Mouse (Mus musculus) heart, embryonic 10.5 days (tissue): ENCODE results near the gene Unc45a. TPM values are rescaled to one million over a fixed set of nuclear protein-coding genes. Genes with fewer than 3 reads are reported as not detected.
"Not testable (repeated sequence)": the region's sequence is repeated elsewhere in the genome, so short reads cannot be mapped to it uniquely, and the experiment has no call there.

Experiments
- DNase-seq: peaks from one replicate; pipeline ENCODE4 v3.0.0-alpha.2; 2017; ENCODE audit warnings: low spot score
- H3K27ac ChIP-seq: fragments of 300-500 bp; sonication (generic); 2 replicates; pipeline ENCODE4 v1.5.1; 2016; ENCODE audit warnings: mild to moderate bottlenecking
- H3K27me3 ChIP-seq: fragments of 300-500 bp; sonication (generic); 2 replicates; pipeline ENCODE4 v1.6.1; 2016; ENCODE audit warnings: mild to moderate bottlenecking; ENCODE audit not compliant: poor library complexity, insufficient read depth, severe bottlenecking
- H3K36me3 ChIP-seq: fragments of 300-500 bp; sonication (generic); 2 replicates; pipeline ENCODE4 v1.6.1; 2016; ENCODE audit warnings: mild to moderate bottlenecking, moderate library complexity
- H3K4me1 ChIP-seq: fragments of 300-500 bp; sonication (generic); 2 replicates; pipeline ENCODE4 v1.6.1; 2016; ENCODE audit warnings: mild to moderate bottlenecking
- H3K4me3 ChIP-seq: fragments of 300-500 bp; sonication (generic); 2 replicates; pipeline ENCODE4 v1.5.1; 2016; ENCODE audit warnings: mild to moderate bottlenecking, moderate library complexity
- H3K9me3 ChIP-seq: fragments of 300-500 bp; sonication (generic); 2 replicates; pipeline ENCODE4 v1.6.1; 2016; ENCODE audit warnings: mild to moderate bottlenecking, moderate library complexity
- WGBS: fragments of 180-500 bp; shearing (Covaris S2); methylation state at CpG from one replicate; pipeline ENCODE4 v1.1.7; 2016; 5-methylcytosine and 5-hydroxymethylcytosine counted together
- polyA plus RNA-seq: library from polyadenylated mRNA; unstranded; fragments of >200 nt; fragmentation: Nextera tagmentation; extraction: Ambion mirVana; gene quantifications from 2 replicates; pipeline ENCODE4 v1.2.1, GENCODE M21; 2016

Gene Unc45a
- polyA plus RNA-seq, 1 experiment from 2014 or later, result 34.2 TPM

- DNase-seq, result no peak
- WGBS, result 87% methylated on average over 3 of the region's 3 CpGs
- H3K4me3 ChIP-seq, result no peak overlapping the region
- H3K27ac ChIP-seq, result no peak overlapping the region
- H3K36me3 ChIP-seq, result peaks cover 61% of the 10 kb centered on the region
- peaks cover 30% of the 10 kb centered on the region for H3K4me1 ChIP-seq
- no peaks in the 10 kb centered on the region; the same call in 1 of the 2 replicates for H3K9me3 ChIP-seq
- 0 out of 2 replicates have a peak, but pooled peaks cover 10% of the 10 kb centered on the region for H3K27me3 ChIP-seq
Observed at GRCm38 (mm10) chr7:80336932-80337331, 3.9 kb downstream of the Unc45a start.

- peaks cover 82% of the 10 kb centered on the region for H3K36me3 ChIP-seq
- WGBS, result 84% methylated on average over 4 of the region's 4 CpGs
Observed at GRCm38 (mm10) chr7:80334848-80335247, 6.0 kb downstream of the Unc45a start.

GRCm38 (mm10) chr7:80331433-80331832 is 9.4 kb downstream of the Unc45a start:
- 90% methylated on average over 19 of the region's 19 CpGs for WGBS
- DNase-seq, result no peak

More at GRCm38 (mm10) chr7:80334848-80335247, 6.0 kb downstream of the Unc45a start:
- no peak for DNase-seq
- no peak overlapping the region for H3K27ac ChIP-seq
- peaks cover 20% of the 10 kb centered on the region for H3K4me1 ChIP-seq
- no peak overlapping the region for H3K4me3 ChIP-seq
- no peaks in the 10 kb centered on the region for H3K27me3 ChIP-seq
- H3K9me3 ChIP-seq, result no peaks in the 10 kb centered on the region; the same call in 1 of the 2 replicates

GRCm38 (mm10) chr7:80330278-80330677 is 10.5 kb downstream of the Unc45a start:
- H3K4me3 ChIP-seq, result no peak overlapping the region
- no peaks in the 10 kb centered on the region for H3K27me3 ChIP-seq
- peaks cover 7% of the 10 kb centered on the region; the same call in 1 of the 2 replicates for H3K4me1 ChIP-seq
- peaks cover 100% of the 10 kb centered on the region for H3K36me3 ChIP-seq
- WGBS, result 90% methylated on average over 8 of the region's 8 CpGs
- no peak overlapping the region for H3K27ac ChIP-seq
- no peaks in the 10 kb centered on the region; the same call in 1 of the 2 replicates for H3K9me3 ChIP-seq
- no peak for DNase-seq

More at GRCm38 (mm10) chr7:80331433-80331832, 9.4 kb downstream of the Unc45a start:
- H3K27me3 ChIP-seq, result no peaks in the 10 kb centered on the region
- H3K36me3 ChIP-seq, result peaks cover 100% of the 10 kb centered on the region
- no peaks in the 10 kb centered on the region; the same call in 1 of the 2 replicates for H3K9me3 ChIP-seq
- H3K4me3 ChIP-seq, result no peak overlapping the region
- no peak overlapping the region for H3K27ac ChIP-seq
- H3K4me1 ChIP-seq, result peaks cover 8% of the 10 kb centered on the region; the same call in 1 of the 2 replicates

GRCm38 (mm10) chr7:80326076-80326475 is 14.7 kb downstream of the Unc45a start:
- Histone ChIP-seq H3K27me3 (no peaks in the 10 kb centered on the region), H3K4me3 (no peak overlapping the region), H3K4me1 (peaks cover 11% of the 10 kb centered on the region), H3K27ac (no peak overlapping the region), H3K9me3 (no peaks in the 10 kb centered on the region), H3K36me3 (peaks cover 63% of the 10 kb centered on the region)
- no peak for DNase-seq
- 93% methylated on average over 19 of the region's 19 CpGs for WGBS

GRCm38 (mm10) chr7:80325292-80325868 is 15.4 kb downstream of the Unc45a start:
- H3K9me3 ChIP-seq, result no peaks in the 10 kb centered on the region
- H3K27me3 ChIP-seq, result no peaks in the 10 kb centered on the region
- 95% methylated on average over 16 of the region's 16 CpGs for WGBS
- DNase-seq, result no peak
- H3K4me1 ChIP-seq, result peaks cover 15% of the 10 kb centered on the region
- peaks cover 63% of the 10 kb centered on the region for H3K36me3 ChIP-seq
- H3K27ac ChIP-seq, result peak overlapping the region; percentile 53
- H3K4me3 ChIP-seq, result no peak overlapping the region

- not testable (repeated sequence) for H3K27me3 ChIP-seq, H3K9me3 ChIP-seq, H3K4me3 ChIP-seq, DNase-seq
- H3K36me3 ChIP-seq, result peaks cover 62% of the 10 kb centered on the region
- H3K4me1 ChIP-seq, result peaks cover 21% of the 10 kb centered on the region
- peak overlapping the region; percentile 53 for H3K27ac ChIP-seq
- 36% methylated on average over 4 of the region's 5 CpGs for WGBS
Observed at GRCm38 (mm10) chr7:80324816-80325119, 16.0 kb downstream of the Unc45a start.

GRCm38 (mm10) chr7:80324043-80324815 is 16.6 kb downstream of the Unc45a start, which contains the start of gene Rccd1:
TSS of gene Rccd1 (minus strand) at chr7:80324454.
- H3K9me3 ChIP-seq, result no peaks in the 10 kb centered on the region
- peaks cover 26% of the 10 kb centered on the region for H3K4me1 ChIP-seq
- DNase-seq, result peak; percentile 98
- peaks cover 61% of the 10 kb centered on the region for H3K36me3 ChIP-seq
- H3K27me3 ChIP-seq, result no peaks in the 10 kb centered on the region
- H3K4me3 ChIP-seq, result peak within 1 kb of the TSS; percentile 75
- WGBS, result 3% methylated on average over 38 of the region's 38 CpGs
- H3K27ac ChIP-seq, result peak within 1 kb of the TSS; percentile 90

- H3K27me3 ChIP-seq, result no peaks in the 10 kb centered on the region
- H3K36me3 ChIP-seq, result peaks cover 61% of the 10 kb centered on the region
- H3K4me1 ChIP-seq, result peaks cover 32% of the 10 kb centered on the region
- H3K9me3 ChIP-seq, result no peaks in the 10 kb centered on the region
- 19% methylated on average over 8 of the region's 8 CpGs for WGBS
- no peak for DNase-seq
- H3K4me3 ChIP-seq, result peak overlapping the region; percentile 75
- H3K27ac ChIP-seq, result peak overlapping the region; percentile 90
Observed at GRCm38 (mm10) chr7:80323336-80323735, 17.5 kb downstream of the Unc45a start.

- no peak for DNase-seq
- peaks cover 55% of the 10 kb centered on the region for H3K36me3 ChIP-seq
- H3K4me1 ChIP-seq, result peaks cover 32% of the 10 kb centered on the region
- peak overlapping the region; percentile 56; the same call in 1 of the 2 replicates for H3K27ac ChIP-seq
- H3K4me3 ChIP-seq, result no peak overlapping the region
- H3K9me3 ChIP-seq, result no peaks in the 10 kb centered on the region
- WGBS, result 77% methylated on average over 19 of the region's 19 CpGs
- H3K27me3 ChIP-seq, result no peaks in the 10 kb centered on the region
Observed at GRCm38 (mm10) chr7:80319846-80320496, 20.8 kb downstream of the Unc45a start.

GRCm38 (mm10) chr7:80318670-80319069 is 22.1 kb downstream of the Unc45a start:
- Histone ChIP-seq H3K27me3 (no peaks in the 10 kb centered on the region), H3K4me3 (no peak overlapping the region), H3K4me1 (peaks cover 32% of the 10 kb centered on the region), H3K9me3 (no peaks in the 10 kb centered on the region), H3K27ac (peak overlapping the region; percentile 56; the same call in 1 of the 2 replicates), H3K36me3 (peaks cover 67% of the 10 kb centered on the region)
- DNase-seq, result no peak
- WGBS, result 88% methylated on average over 4 of the region's 4 CpGs

GRCm38 (mm10) chr7:80317439-80318115 is 23.2 kb downstream of the Unc45a start:
- no peak for DNase-seq
- no peak overlapping the region for H3K27ac ChIP-seq
- WGBS, result 68% methylated on average over 1 of the region's 1 CpGs
- H3K27me3 ChIP-seq, result no peaks in the 10 kb centered on the region
- H3K9me3 ChIP-seq, result no peaks in the 10 kb centered on the region
- peaks cover 24% of the 10 kb centered on the region for H3K4me1 ChIP-seq
- no peak overlapping the region for H3K4me3 ChIP-seq
- H3K36me3 ChIP-seq, result peaks cover 78% of the 10 kb centered on the region
